Mouse (Mus musculus) hindbrain, postnatal 0 days (tissue): ENCODE measurements around the gene Ptn. TPM values are rescaled to one million over a fixed set of nuclear protein-coding genes. Genes with fewer than 3 reads are reported as not detected.
A peak's percentile ranks its signal among the peaks of the same experiment; 100 is the strongest.

Experiments
- ATAC-seq: fragments of 200-750 bp; cut with Nextera tagmentation; 2 replicates; pipeline ENCODE4 v1.8.0; 2017; ENCODE audit warnings: mild to moderate bottlenecking, moderate TSS enrichment, moderate library complexity
- DNase-seq: peaks from one replicate; pipeline ENCODE4 v3.0.0-alpha.2; 2015; ENCODE audit warnings: low spot score
- H3K27ac ChIP-seq: fragments of 300-500 bp; sonication (generic); 2 replicates; pipeline ENCODE4 v1.5.1; 2014; ENCODE audit warnings: mild to moderate bottlenecking
- H3K27me3 ChIP-seq: fragments of 300-500 bp; sonication (generic); 2 replicates; pipeline ENCODE4 v1.6.1; 2014; ENCODE audit warnings: low read length, mixed read lengths; ENCODE audit not compliant: insufficient read depth
- H3K36me3 ChIP-seq: fragments of 300-500 bp; sonication (generic); 2 replicates; pipeline ENCODE4 v1.6.1; 2014; ENCODE audit warnings: low read length, mixed read lengths; ENCODE audit not compliant: insufficient read depth
- H3K4me1 ChIP-seq: fragments of 300-500 bp; sonication (generic); 2 replicates; pipeline ENCODE4 v1.6.1; 2014; ENCODE audit warnings: antibody characterized with exemption, low read length, mixed read lengths; ENCODE audit not compliant: insufficient read depth
- H3K4me2 ChIP-seq: fragments of 300-500 bp; sonication (generic); 2 replicates; pipeline ENCODE4 v1.6.1; 2014; ENCODE audit warnings: low read depth, mild to moderate bottlenecking, low read length, moderate library complexity, mixed read lengths
- H3K4me3 ChIP-seq: fragments of 300-500 bp; sonication (generic); 2 replicates; pipeline ENCODE4 v1.5.1; 2014; ENCODE audit warnings: low read length
- H3K9ac ChIP-seq: fragments of 300-500 bp; sonication (generic); replicated peaks from 2 replicates; pipeline ENCODE4 v1.6.1; 2014; ENCODE audit warnings: mild to moderate bottlenecking, low read length, moderate library complexity, mixed read lengths
- H3K9me3 ChIP-seq: fragments of 300-500 bp; sonication (generic); 2 replicates; pipeline ENCODE4 v1.6.1; 2016; ENCODE audit warnings: low read length, mixed read lengths
- CTCF ChIP-seq: IDR thresholded peaks from 2 replicates; pipeline ENCODE4 v1.5.1; 2016; ENCODE audit warnings: antibody characterized with exemption, control low read depth, low read depth
- WGBS: fragments of 180-500 bp; shearing (Covaris S2); extraction: QIAGEN DNeasy Blood & Tissue Kit; methylation state at CpG from one replicate; pipeline ENCODE4 v1.1.7; 2014; 5-methylcytosine and 5-hydroxymethylcytosine counted together
- polyA plus RNA-seq: library from polyadenylated mRNA; unstranded; fragments of >200 nt; fragmentation: Nextera tagmentation; extraction: Ambion mirVana; gene quantifications from 2 replicates; pipeline ENCODE4 v1.2.1, GENCODE M21; 2015
- total RNA-seq: library from RNA; depleted of rRNA; stranded (reverse); fragments of >200 nt; gene quantifications from 2 replicates; pipeline ENCODE4 v1.2.3, GENCODE M21; 2014; rRNA removed

Ptn gene
- total RNA-seq (396 and 403 TPM in 2 replicates), polyA plus RNA-seq (1,251 and 1,433 TPM in 2 replicates)

GRCm38 (mm10) chr6:36809747-36810285, at the start of gene Ptn:
Ptn (minus strand) TSS chr6:36810220.
- peak; percentile 20; the same call in 1 of the 2 replicates for TF ChIP-seq CTCF
- peak; percentile 92 for ATAC-seq
- H3K36me3 ChIP-seq = no peaks in the 10 kb centered on the region
- peak within 1 kb of the TSS; percentile 76 for H3K4me3 ChIP-seq
- peak; percentile 88 for DNase-seq
- H3K27me3 ChIP-seq = no peaks in the 10 kb centered on the region
- peaks cover 9% of the 10 kb centered on the region for H3K4me1 ChIP-seq
- peak within 1 kb of the TSS; percentile 86 for H3K9ac ChIP-seq
- no peaks in the 10 kb centered on the region for H3K9me3 ChIP-seq
- WGBS = under 1% methylated on average over 15 of the region's 15 CpGs
- peak within 1 kb of the TSS; percentile 78 for H3K4me2 ChIP-seq
- H3K27ac ChIP-seq = peak within 1 kb of the TSS; percentile 92

- DNase-seq = peak; percentile 58
- peak; percentile 87 for ATAC-seq
- Histone ChIP-seq H3K4me2 (no peak overlapping the region), H3K4me3 (no peak overlapping the region), H3K27me3 (no peaks in the 10 kb centered on the region), H3K36me3 (no peaks in the 10 kb centered on the region), H3K4me1 (peaks cover 4% of the 10 kb centered on the region; the same call in 1 of the 2 replicates), H3K27ac (peak overlapping the region; percentile 76), H3K9me3 (no peaks in the 10 kb centered on the region), H3K9ac (no peak overlapping the region)
- WGBS = 32% methylated on average over 3 of the region's 3 CpGs
- TF ChIP-seq CTCF = no peak
Observed at GRCm38 (mm10) chr6:36858258-36859041, 48.4 kb upstream of the Ptn start.

DNA sequence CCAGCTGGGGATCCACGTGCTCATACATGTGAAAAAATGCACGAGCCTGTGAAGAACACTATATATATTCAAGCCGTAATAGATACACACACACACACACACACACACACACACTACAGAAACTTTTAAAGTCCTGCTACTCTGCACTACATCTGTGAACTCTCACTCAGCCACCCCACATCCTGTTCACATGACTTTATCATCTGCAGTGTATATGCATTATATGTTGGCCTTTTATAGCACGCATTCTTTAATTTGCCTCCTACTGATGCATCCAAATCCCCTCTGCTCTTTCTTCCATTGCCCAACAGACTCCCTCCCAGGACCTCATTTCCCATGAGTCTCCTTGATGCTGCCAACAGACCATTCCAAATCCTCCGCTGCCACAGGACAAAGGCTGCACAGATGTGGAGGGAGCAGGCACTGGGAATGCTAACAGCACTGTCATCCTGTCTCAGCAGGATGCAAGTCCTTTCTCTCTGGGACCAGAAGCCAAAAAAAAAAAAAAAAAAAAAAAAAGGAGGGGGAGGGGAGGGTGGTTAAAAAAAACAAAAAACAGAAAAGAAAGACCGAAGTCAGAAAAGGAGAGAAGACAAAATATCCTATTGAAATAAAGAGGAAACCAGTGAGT, 47.7 kb upstream of the Ptn start:
- Histone ChIP-seq H3K36me3 (no peaks in the 10 kb centered on the region), H3K4me3 (no peak overlapping the region), H3K4me1 (peaks cover 4% of the 10 kb centered on the region; the same call in 1 of the 2 replicates), H3K9me3 (no peaks in the 10 kb centered on the region), H3K27ac (peak overlapping the region; percentile 76; the same call in 1 of the 2 replicates), H3K9ac (no peak overlapping the region), H3K27me3 (no peaks in the 10 kb centered on the region), H3K4me2 (no peak overlapping the region)
- peak; percentile 83 for ATAC-seq
- no peak for TF ChIP-seq CTCF
- WGBS = 17% methylated on average over 6 of the region's 6 CpGs
- peak; percentile 48 for DNase-seq

- ATAC-seq (peak; percentile 94), DNase-seq (peak; percentile 88)
- H3K9ac ChIP-seq = no peak overlapping the region
Observed at GRCm38 (mm10) chr6:36850422-36851129, 40.6 kb upstream of the Ptn start.

GRCm38 (mm10) chr6:36845288-36845687, 35.3 kb upstream of the Ptn start:
- H3K27me3 ChIP-seq = no peaks in the 10 kb centered on the region
- H3K4me3 ChIP-seq = no peak overlapping the region
- 62% methylated on average over 1 of the region's 1 CpGs for WGBS
- ATAC-seq = no peak
- no peak overlapping the region for H3K4me2 ChIP-seq
- no peak overlapping the region for H3K9ac ChIP-seq
- H3K27ac ChIP-seq = no peak overlapping the region
- H3K9me3 ChIP-seq = no peaks in the 10 kb centered on the region
- peaks cover 4% of the 10 kb centered on the region; the same call in 1 of the 2 replicates for H3K4me1 ChIP-seq
- DNase-seq = no peak
- TF ChIP-seq CTCF = no peak
- peaks cover 4% of the 10 kb centered on the region; the same call in 1 of the 2 replicates for H3K36me3 ChIP-seq

More at GRCm38 (mm10) chr6:36850422-36851129, 40.6 kb upstream of the Ptn start:
- no peaks in the 10 kb centered on the region for H3K27me3 ChIP-seq
- no peaks in the 10 kb centered on the region for H3K9me3 ChIP-seq
- H3K27ac ChIP-seq = peak overlapping the region; percentile 17
- WGBS = 38% methylated on average over 7 of the region's 7 CpGs
- H3K4me2 ChIP-seq = no peak overlapping the region
- H3K4me1 ChIP-seq = no peaks in the 10 kb centered on the region
- no peak overlapping the region for H3K4me3 ChIP-seq
- peaks cover 4% of the 10 kb centered on the region; the same call in 1 of the 2 replicates for H3K36me3 ChIP-seq
- TF ChIP-seq CTCF = no peak

GRCm38 (mm10) chr6:36844258-36844657, 34.2 kb upstream of the Ptn start:
- 44% methylated on average over 6 of the region's 6 CpGs for WGBS

More at GRCm38 (mm10) chr6:36844258-36844657, 34.2 kb upstream of the Ptn start:
- ATAC-seq = peak; percentile 59
- Histone ChIP-seq H3K27me3 (no peaks in the 10 kb centered on the region), H3K4me1 (peaks cover 4% of the 10 kb centered on the region; the same call in 1 of the 2 replicates), H3K36me3 (peaks cover 4% of the 10 kb centered on the region; the same call in 1 of the 2 replicates), H3K4me3 (no peak overlapping the region), H3K4me2 (no peak overlapping the region), H3K27ac (no peak overlapping the region), H3K9me3 (no peaks in the 10 kb centered on the region), H3K9ac (no peak overlapping the region)
- peak; percentile 87 for DNase-seq
- no peak for TF ChIP-seq CTCF
